Mouse (Mus musculus): ENCODE data around the gene Lcn9.

The Lcn9 gene

DNA sequence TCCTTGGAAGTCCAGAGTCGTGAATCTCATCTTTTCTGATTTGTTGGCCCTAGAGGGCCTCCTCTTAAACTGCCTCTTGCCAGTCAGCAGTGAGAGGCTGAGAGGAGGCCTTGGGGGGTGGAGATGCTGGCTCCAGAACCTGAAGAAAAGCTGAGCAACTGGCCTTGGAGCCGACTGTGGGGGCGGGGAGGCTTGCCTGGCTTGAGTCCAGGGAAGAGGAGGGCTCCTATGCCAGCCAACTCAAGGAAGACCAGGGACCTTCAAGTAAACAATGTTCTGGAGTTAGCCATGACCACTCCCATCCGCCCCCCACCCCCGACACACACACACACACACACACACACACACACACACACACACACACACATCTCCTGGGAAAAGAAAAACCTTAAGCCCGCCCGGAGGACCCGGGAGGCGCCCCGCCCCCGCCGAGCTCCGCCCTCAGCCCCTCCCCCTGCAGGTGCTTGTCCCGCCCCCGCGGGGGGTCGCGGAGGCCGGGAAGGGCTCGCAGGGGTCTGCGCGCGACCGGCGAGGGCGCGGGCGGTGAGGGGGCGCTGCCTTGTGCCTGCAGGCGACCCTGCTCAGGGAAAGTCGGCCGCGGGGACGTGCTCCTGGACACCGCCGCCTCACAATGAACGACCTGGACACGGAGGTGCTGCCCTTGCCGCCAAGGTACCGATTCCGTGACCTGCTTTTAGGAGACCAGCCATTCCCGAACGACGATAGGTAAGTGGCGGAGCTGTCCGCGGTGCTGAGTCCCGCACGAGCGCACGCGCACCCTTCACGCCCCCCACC lies 40.6 kb downstream of the Lcn9 start, which contains the start of gene Kcnt1:
TSS of gene Kcnt1 (plus strand) at position 398 of the 795 bp plus-strand sequence.
- H3K27me3 ChIP-seq (ENCODE audit: control insufficient read depth, insufficient read depth, low read length, poor library complexity, severe bottlenecking) = no peaks in the 10 kb centered on the region
- no peak for DNase-seq (ENCODE audit: low read depth, low spot score)
- no peaks in the 10 kb centered on the region for H3K36me3 ChIP-seq (ENCODE audit: control insufficient read depth, insufficient read depth, low read length, poor library complexity, severe bottlenecking)

DNA sequence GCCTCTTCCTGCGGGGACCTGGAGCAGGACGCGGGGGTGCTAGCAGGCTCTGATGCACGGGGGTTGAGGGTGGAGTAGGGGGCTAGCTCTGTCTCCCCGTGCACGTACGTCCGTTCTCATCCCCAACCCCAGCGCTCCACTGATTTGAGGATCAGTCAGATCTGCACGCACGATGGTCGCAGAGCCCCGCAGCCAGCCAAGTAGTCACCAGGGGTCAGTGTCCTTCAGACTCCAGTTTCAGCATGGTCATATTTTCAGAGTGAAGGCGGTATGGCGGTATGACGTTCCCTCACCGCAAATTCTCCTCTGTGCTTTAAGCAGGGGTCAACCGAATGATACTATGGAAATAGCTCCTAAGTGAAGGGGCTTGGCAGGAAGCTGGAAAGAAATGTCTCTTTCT lies 41.3 kb downstream of the Lcn9 start:
- no peak for DNase-seq (ENCODE audit: low read depth, low spot score)
- H3K36me3 ChIP-seq (ENCODE audit: control insufficient read depth, insufficient read depth, low read length, poor library complexity, severe bottlenecking) = no peaks in the 10 kb centered on the region
- no peaks in the 10 kb centered on the region for H3K27me3 ChIP-seq (ENCODE audit: control insufficient read depth, insufficient read depth, low read length, poor library complexity, severe bottlenecking)

- DNase-seq (ENCODE audit: low read depth, low spot score) = no peak
- H3K27me3 ChIP-seq (ENCODE audit: control insufficient read depth, insufficient read depth, low read length, poor library complexity, severe bottlenecking) = no peaks in the 10 kb centered on the region
- no peaks in the 10 kb centered on the region for H3K36me3 ChIP-seq (ENCODE audit: control insufficient read depth, insufficient read depth, low read length, poor library complexity, severe bottlenecking)
These were observed 42.5 kb downstream of the Lcn9 start for GRCm38 (mm10) chr2:25865412-25865811.

DNA sequence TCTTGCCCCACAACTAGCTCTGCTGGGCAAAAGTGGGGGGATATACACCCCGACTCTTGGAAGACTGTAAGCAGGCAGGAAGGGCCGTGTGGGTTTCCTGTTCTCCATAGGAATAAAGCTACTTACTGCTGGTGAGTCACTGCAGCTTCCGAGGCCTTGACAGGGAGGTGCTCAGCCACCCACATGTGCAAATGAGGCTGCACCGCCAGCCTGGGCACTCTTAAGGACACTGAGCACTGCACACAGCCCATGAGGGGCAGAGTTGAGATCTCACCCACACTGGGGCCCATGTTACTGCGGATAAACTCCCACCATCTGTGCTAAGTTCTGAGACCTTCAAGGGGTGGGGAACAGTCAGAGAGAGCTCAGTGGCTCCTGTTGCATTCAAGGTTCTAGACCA lies 43.7 kb downstream of the Lcn9 start:
- DNase-seq (ENCODE audit: low read depth, low spot score) = no peak
- H3K27me3 ChIP-seq (ENCODE audit: control insufficient read depth, insufficient read depth, low read length, poor library complexity, severe bottlenecking) = no peaks in the 10 kb centered on the region
- no peaks in the 10 kb centered on the region for H3K36me3 ChIP-seq (ENCODE audit: control insufficient read depth, insufficient read depth, low read length, poor library complexity, severe bottlenecking)

Data from splenic B cell, adult 2 months (primary cell).